15 mouse cellular contexts compared by ENCODE assay signal in genomic region chr13:14014540-14014939, GRCm38 (mm10).
"Had no signal": no experiment of that assay in that cellular context is flagged by ENCODE, and none has a peak within 500 bp of the region (broad histone marks: within the 10 kb centered on the region; RNA-seq: fewer than 3 reads in every experiment).

No protein-coding gene starts in this region.

- H3K9me3 ChIP-seq: limb, embryonic 12.5 days; liver, embryonic 13.5 days; lung, embryonic 15.5 days; megakaryocyte, embryonic 14.5 days; midbrain, embryonic 12.5 days; neural tube, embryonic 15.5 days had no signal

- H3K27ac ChIP-seq: limb, embryonic 12.5 days; liver, embryonic 13.5 days; lung, embryonic 15.5 days; macrophage; midbrain, embryonic 12.5 days; neural tube, embryonic 15.5 days had no signal

- DNase-seq: kidney, postnatal 25 days; liver; liver, embryonic 13.5 days; liver, postnatal 0 days; lung, postnatal 14 days; right cerebral cortex, adult 18-20 months; right cerebral cortex, postnatal 25 days; thymus, postnatal 4 days had no signal

- H3K4me3 ChIP-seq: limb, embryonic 12.5 days; liver, embryonic 13.5 days; lung, embryonic 15.5 days; megakaryocyte, embryonic 14.5 days; midbrain, embryonic 12.5 days; myocyte; neural tube, embryonic 15.5 days had no signal

- H3K27me3 ChIP-seq: limb, embryonic 12.5 days; liver, embryonic 13.5 days; lung, embryonic 15.5 days; megakaryocyte, embryonic 14.5 days; midbrain, embryonic 12.5 days; neural tube, embryonic 15.5 days had no signal

- H3K4me1 ChIP-seq: limb, embryonic 12.5 days; lung, embryonic 15.5 days; midbrain, embryonic 12.5 days; neural tube, embryonic 15.5 days had no signal

- H3K4me2 ChIP-seq: limb, embryonic 12.5 days; liver, embryonic 13.5 days; lung, embryonic 15.5 days; midbrain, embryonic 12.5 days; neural tube, embryonic 15.5 days had no signal

- ATAC-seq: liver, postnatal 0 days had no signal

- H3K9ac ChIP-seq: limb, embryonic 12.5 days; liver, embryonic 13.5 days; liver, postnatal 0 days; lung, embryonic 15.5 days; midbrain, embryonic 12.5 days; neural tube, embryonic 15.5 days had no signal
